Mouse (Mus musculus) G1E (cell line): ENCODE data around the gene Abca3.

Experiments used
- CTCF ChIP-seq: IDR thresholded peaks from 2 replicates; pipeline ENCODE4 v1.5.1; 2012; ENCODE audit warnings: low read depth, low read length, inconsistent platforms, mixed read lengths
- GATA1 ChIP-seq: IDR thresholded peaks from 2 replicates; pipeline ENCODE4 v1.6.1; 2012; ENCODE audit warnings: borderline replicate concordance, low read length, inconsistent platforms, mixed read lengths
- POLR2AphosphoS5 ChIP-seq: IDR thresholded peaks from 2 replicates; pipeline ENCODE4 v1.6.1; 2012; ENCODE audit warnings: low read depth, low read length, inconsistent platforms; ENCODE audit not compliant: insufficient replicate concordance
- TAL1 ChIP-seq: conservative IDR thresholded peaks from 2 replicates; pipeline ENCODE4 v1.6.1; 2012; ENCODE audit warnings: low read depth, low read length, inconsistent platforms, mixed read lengths

- no peak for TF ChIP-seq CTCF
- no peak for TF ChIP-seq POLR2AphosphoS5
- no peak for TF ChIP-seq TAL1
- TF ChIP-seq GATA1 = no peak
Measured at GRCm38 (mm10) chr17:24349176-24349575, 2.6 kb upstream of the Abca3 start.
